Mouse (Mus musculus) liver, adult 2 months (tissue): ENCODE results near the gene Slx4. TPM values are rescaled to one million over a fixed set of nuclear protein-coding genes. Genes with fewer than 3 reads are reported as not detected.
"Not testable (repeated sequence)": the region's sequence is repeated elsewhere in the genome, so short reads cannot be mapped to it uniquely, and the experiment has no call there.

Source experiments
- DNase-seq: peaks from one replicate; pipeline ENCODE4 v3.0.0-alpha.2; 2011; ENCODE audit warnings: low read depth, low spot score; ENCODE audit errors: extremely low read depth
- H3K27ac ChIP-seq: fragments of 200-500 bp; replicated peaks from 2 replicates; pipeline ENCODE4 v1.5.1; 2012; ENCODE audit warnings: low read depth, mild to moderate bottlenecking, control low read depth, inconsistent platforms, low read length; ENCODE audit not compliant: insufficient read depth
- H3K27me3 ChIP-seq: fragments of 200-500 bp; 2 replicates; pipeline ENCODE4 v1.6.1; 2012; ENCODE audit warnings: mild to moderate bottlenecking, moderate library complexity, low read length, inconsistent platforms; ENCODE audit not compliant: control insufficient read depth, insufficient read depth
- H3K36me3 ChIP-seq: fragments of 200-500 bp; 2 replicates; pipeline ENCODE4 v1.6.1; 2012; ENCODE audit warnings: low read length, inconsistent platforms; ENCODE audit not compliant: control insufficient read depth, insufficient read depth
- H3K4me1 ChIP-seq: fragments of 200-500 bp; 2 replicates; pipeline ENCODE4 v1.6.1; 2011; ENCODE audit warnings: low read length; ENCODE audit not compliant: control insufficient read depth, insufficient read depth
- H3K4me3 ChIP-seq: fragments of 200-500 bp; 2 replicates; pipeline ENCODE4 v1.5.1; 2011; ENCODE audit warnings: low read depth, mild to moderate bottlenecking, control low read depth, low read length, moderate library complexity; ENCODE audit not compliant: insufficient read depth
- H3K79me2 ChIP-seq: fragments of 200-500 bp; 2 replicates; pipeline ENCODE4 v1.6.1; 2012; ENCODE audit warnings: inconsistent platforms, mild to moderate bottlenecking, low read length, moderate library complexity; ENCODE audit not compliant: control insufficient read depth, insufficient read depth
- H3K9ac ChIP-seq: fragments of 200-500 bp; 2 replicates; pipeline ENCODE4 v1.6.1; 2012; ENCODE audit warnings: low read depth, mild to moderate bottlenecking, control low read depth, inconsistent platforms, low read length
- CTCF ChIP-seq: fragments of 200-500 bp; IDR thresholded peaks from 2 replicates; pipeline ENCODE4 v1.5.1; 2011; ENCODE audit warnings: low read depth, low read length, control low read depth
- POLR2A ChIP-seq: fragments of 200-500 bp; IDR thresholded peaks from 2 replicates; pipeline ENCODE4 v1.6.1; 2011; ENCODE audit warnings: low read length, control low read depth; ENCODE audit not compliant: insufficient read depth; ENCODE audit errors: extremely low read depth
- WGBS: fragments of 180-500 bp; shearing (Covaris S2); methylation state at CpG from one replicate; pipeline ENCODE4 v1.1.7; 2018; 5-methylcytosine and 5-hydroxymethylcytosine counted together
- polyA plus RNA-seq: library from polyadenylated mRNA; depleted of rRNA; stranded (reverse); fragments of >200 nt; gene quantifications from 2 replicates; pipeline ENCODE4 v1.2.3, GENCODE M21; 2012
- total RNA-seq: library from RNA; depleted of rRNA; stranded (reverse); fragments of >200 nt; gene quantifications from 2 replicates; pipeline ENCODE4 v1.2.3, GENCODE M21; 2014

Gene Slx4
- total and polyA plus RNA-seq, 2 experiments = 2.6 to 6.6 TPM

DNA sequence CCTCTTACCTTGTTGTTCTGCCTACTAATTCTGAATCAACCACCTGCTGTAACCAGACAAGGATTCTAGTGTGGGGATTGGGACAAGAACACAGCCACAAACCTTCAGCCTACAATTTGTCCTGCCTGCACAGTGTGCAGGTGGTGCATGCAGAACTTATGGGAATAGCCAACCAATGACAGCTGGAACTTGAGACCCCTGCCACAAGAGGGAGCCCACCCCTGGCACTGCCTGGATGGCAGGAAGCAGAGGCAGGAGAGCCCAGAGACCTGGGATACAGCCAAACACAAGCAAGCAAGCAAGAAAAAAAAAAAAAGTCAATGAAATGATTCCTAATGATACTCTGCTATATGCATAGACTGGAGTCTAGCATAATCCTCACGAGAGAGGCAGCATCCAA lies 17.7 kb upstream of the Slx4 start:
- TF ChIP-seq CTCF (no peak), POLR2A (no peak)
- H3K27me3 ChIP-seq = no peaks in the 10 kb centered on the region
- no peaks in the 10 kb centered on the region for H3K4me1 ChIP-seq
- no peak for DNase-seq
- no peaks in the 10 kb centered on the region for H3K79me2 ChIP-seq
- no peak overlapping the region for H3K9ac ChIP-seq
- H3K36me3 ChIP-seq = no peaks in the 10 kb centered on the region
- WGBS = 96% methylated on average over 1 of the region's 1 CpGs
- H3K27ac ChIP-seq = no peak overlapping the region
- H3K4me3 ChIP-seq = no peak overlapping the region

DNA sequence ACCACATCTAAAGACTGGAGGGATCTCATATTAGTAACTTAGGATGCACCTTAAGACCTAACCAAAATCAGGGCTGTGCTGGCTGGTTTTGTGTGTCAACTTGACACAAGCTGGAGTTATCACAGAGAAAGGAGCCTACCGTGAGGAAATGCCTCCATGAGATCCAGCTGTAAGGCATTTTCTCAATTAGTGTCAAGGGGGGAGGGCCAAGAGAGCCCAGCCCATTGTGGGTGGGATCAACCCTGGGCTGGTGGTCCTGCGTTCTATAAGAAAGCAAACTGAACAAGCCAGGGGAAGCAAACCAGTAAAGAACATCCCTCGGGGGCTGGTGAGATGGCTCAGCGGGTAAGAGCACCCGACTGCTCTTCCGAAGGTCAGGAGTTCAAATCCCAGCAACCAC lies 13.9 kb upstream of the Slx4 start:
- H3K79me2 ChIP-seq, H3K9ac ChIP-seq, H3K4me1 ChIP-seq, H3K27me3 ChIP-seq, DNase-seq, H3K4me3 ChIP-seq, H3K36me3 ChIP-seq, H3K27ac ChIP-seq: not testable (repeated sequence)
- WGBS = 81% methylated on average over 6 of the region's 6 CpGs

DNA sequence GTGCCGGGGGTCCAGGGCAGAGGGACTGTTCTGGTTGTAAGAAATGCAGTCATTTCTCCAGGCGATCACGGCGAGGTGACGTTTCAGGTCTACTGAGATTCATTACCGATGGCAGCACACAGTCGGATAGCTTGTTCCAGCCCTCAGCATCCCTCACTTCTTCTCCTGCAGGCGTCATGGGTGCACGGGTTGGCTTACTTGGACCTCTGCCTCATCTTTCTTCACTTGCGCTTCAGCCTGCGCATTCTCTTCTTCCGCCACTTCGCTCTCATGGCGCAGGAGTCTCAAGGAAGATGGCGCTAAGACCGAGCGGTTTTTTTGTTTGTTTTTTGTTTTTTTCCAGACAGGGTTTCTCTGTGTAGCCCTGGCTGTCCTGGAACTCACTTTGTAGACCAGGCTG lies 13.2 kb upstream of the Slx4 start:
- not testable (repeated sequence) for H3K36me3 ChIP-seq, H3K79me2 ChIP-seq, H3K4me1 ChIP-seq, H3K9ac ChIP-seq, H3K4me3 ChIP-seq, H3K27ac ChIP-seq, H3K27me3 ChIP-seq, DNase-seq
- WGBS = 79% methylated on average over 17 of the region's 17 CpGs

DNA sequence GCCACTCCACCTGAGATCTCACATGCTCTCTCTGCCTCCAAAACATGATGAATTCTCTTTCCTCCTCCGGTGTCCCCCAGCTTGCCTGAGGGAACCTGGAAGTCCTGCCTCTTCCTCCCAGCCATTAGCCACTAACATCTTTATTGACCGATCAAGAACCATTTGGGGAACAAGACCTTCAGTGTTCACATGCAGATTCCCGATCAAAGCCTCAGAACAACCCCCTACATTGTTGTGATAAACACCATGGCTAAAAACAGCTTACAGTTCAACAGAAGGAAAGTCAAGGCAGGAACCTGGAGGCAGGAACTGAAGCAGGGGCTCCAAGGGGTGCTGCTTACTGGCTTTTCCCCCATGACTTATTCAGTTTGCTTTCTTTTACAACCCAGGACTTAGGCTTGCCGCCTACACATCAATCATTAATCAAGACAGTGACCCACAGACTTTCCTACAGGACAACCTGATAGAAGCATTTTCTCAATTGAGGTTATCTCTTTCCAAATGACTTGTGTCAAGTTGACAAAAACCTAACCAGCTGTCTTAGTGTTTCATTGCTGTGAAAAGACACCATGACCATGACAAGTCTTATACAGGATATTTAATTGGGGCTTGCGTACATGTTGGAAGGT lies 10.6 kb upstream of the Slx4 start:
- Histone ChIP-seq H3K27ac (no peak overlapping the region), H3K9ac (no peak overlapping the region), H3K27me3 (no peaks in the 10 kb centered on the region), H3K4me1 (no peaks in the 10 kb centered on the region), H3K36me3 (no peaks in the 10 kb centered on the region), H3K79me2 (no peaks in the 10 kb centered on the region), H3K4me3 (no peak overlapping the region)
- no peak for DNase-seq
- 83% methylated on average over 5 of the region's 5 CpGs for WGBS
- TF ChIP-seq POLR2A (no peak), CTCF (no peak)

DNA sequence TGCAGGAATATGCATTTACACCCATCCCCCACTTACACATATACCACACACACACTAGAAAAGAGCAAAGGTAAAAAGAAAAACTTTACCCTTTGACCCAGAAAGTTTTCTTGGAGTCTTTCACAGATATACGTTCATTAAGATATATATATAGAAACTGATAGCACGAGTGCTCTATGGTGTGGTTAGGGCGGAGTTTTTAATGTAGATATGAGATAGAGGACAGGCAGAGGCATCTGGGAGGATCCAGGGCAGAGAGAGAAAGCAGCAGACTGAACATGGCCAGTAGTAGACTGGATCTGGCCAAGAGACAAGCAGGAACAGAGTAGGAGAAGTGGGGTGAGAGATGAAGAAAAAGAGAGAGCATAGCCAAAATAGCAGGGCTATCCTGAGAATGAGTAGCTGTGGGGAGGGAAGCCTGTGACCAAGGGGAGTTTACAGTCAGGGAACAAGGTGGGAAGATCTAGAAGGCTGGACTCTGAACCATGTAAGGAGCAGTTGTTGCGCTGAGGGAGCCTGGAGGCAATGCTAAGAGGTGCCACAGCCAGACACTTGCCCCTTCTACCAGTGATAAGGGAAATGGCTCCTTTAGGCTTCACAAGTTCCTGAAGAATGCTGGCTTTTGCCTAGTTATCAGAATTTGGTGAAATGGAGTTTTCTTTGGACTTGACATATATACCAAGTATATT lies 9.5 kb upstream of the Slx4 start:
- H3K4me1 ChIP-seq = no peaks in the 10 kb centered on the region
- no peak overlapping the region for H3K4me3 ChIP-seq
- no peak for DNase-seq
- TF ChIP-seq CTCF = no peak
- no peak for TF ChIP-seq POLR2A
- WGBS = 57% methylated on average over 4 of the region's 4 CpGs
- H3K9ac ChIP-seq = no peak overlapping the region
- no peak overlapping the region for H3K27ac ChIP-seq
- no peaks in the 10 kb centered on the region for H3K27me3 ChIP-seq
- no peaks in the 10 kb centered on the region for H3K36me3 ChIP-seq
- H3K79me2 ChIP-seq = no peaks in the 10 kb centered on the region

DNA sequence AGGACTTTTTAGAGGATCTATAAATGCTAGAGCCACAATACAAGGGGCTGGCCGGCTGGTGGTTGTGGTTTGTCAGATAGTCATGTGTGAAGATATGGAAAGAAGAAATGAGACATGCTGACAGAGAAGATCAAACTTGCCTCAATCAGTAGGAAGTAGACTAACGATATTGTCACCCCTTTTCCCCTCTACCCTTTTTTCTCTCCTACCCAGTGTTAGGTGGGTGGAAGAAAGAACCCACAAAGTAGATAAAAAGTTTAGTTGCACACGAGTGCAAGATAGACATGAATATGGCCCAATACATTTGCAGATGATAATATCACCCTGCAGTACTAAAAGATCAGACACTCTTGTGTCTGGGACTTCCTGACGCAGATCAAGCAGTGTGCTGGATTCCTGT lies 15.2 kb downstream of the Slx4 start:
- Histone ChIP-seq H3K9ac (no peak overlapping the region), H3K4me3 (no peak overlapping the region), H3K27ac (no peak overlapping the region), H3K27me3 (no peaks in the 10 kb centered on the region), H3K4me1 (no peaks in the 10 kb centered on the region), H3K79me2 (no peaks in the 10 kb centered on the region), H3K36me3 (peaks cover 41% of the 10 kb centered on the region)
- WGBS = 91% methylated on average over 4 of the region's 4 CpGs
- TF ChIP-seq POLR2A = no peak
- TF ChIP-seq CTCF = no peak
- no peak for DNase-seq
